Mouse (Mus musculus) stomach, postnatal 0 days (tissue): ENCODE results near the gene Nagpa.

ENCODE experiments used
- CTCF ChIP-seq: IDR thresholded peaks from 2 replicates; pipeline ENCODE4 v1.5.1; 2016; ENCODE audit warnings: antibody characterized with exemption, low read depth, mild to moderate bottlenecking, moderate library complexity
- EP300 ChIP-seq: optimal IDR thresholded peaks from 2 replicates; pipeline ENCODE3; 2016; ENCODE audit warnings: antibody characterized with exemption

GRCm38 (mm10) chr16:5159248-5159647 lies 44.6 kb downstream of the Nagpa start:
- TF ChIP-seq EP300, result no peak
- no peak for TF ChIP-seq CTCF
